Mouse (Mus musculus): ENCODE data around the gene Lman2l.

- no peak for TF ChIP-seq CTCF (IDR thresholded peaks at IDR 0.05; ENCODE audit: low read depth, low read length)
- no peak for TF ChIP-seq POLR2A (IDR thresholded peaks at IDR 0.05; ENCODE audit: insufficient read depth, low read length)
These were observed 72.9 kb downstream of the Lman2l start, which contains the start of gene Fer1l5 for GRCm38 (mm10) chr1:36371934-36372845.

Data from ES-Bruce4 (cell line).